In the genomic region with DNA sequence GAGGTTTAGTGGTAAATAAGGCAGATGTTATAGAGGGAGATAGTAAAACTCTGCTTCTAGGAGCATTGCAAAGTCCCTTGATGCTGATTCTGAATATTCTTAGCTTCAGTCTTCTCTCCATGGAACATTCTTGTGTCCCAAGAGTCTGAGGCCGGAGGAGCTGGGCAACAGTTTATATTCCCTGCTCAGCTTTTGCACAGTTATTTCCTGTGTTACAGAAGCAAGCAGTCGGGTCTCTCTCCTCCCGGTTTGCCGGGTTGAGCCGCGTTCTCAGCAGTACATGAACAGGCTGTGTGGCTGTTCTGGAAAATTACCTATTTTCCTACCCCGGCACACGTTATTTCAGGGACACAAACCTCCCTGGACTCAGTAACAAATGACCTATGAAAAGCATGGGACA, we compare ENCODE assay signal across 16 mouse cellular contexts. TPM values are rescaled to one million over a fixed set of nuclear protein-coding genes. Genes with fewer than 3 reads are reported as not detected.
DNase-seq lines count a peak whose midpoint lies in the region; ATAC-seq lines count a peak whose summit lies in the region.
"Had no signal": no experiment of that assay in that cellular context is flagged by ENCODE, and none has a peak within 500 bp of the region (broad histone marks: within the 10 kb centered on the region; RNA-seq: fewer than 3 reads in every experiment).

No protein-coding gene starts in this region.

- H3K9me3 ChIP-seq in heart, embryonic 14.5 days (ENCODE audit: control insufficient read depth, low read length) = no peaks in the 10 kb centered on the region
- H3K9me3 ChIP-seq in limb, embryonic 12.5 days = no peaks in the 10 kb centered on the region
- H3K9me3 ChIP-seq in limb, embryonic 10.5 days (replicated peaks) = no peaks in the 10 kb centered on the region
- H3K9me3 ChIP-seq in forebrain, embryonic 12.5 days = no peaks in the 10 kb centered on the region
- H3K9me3 ChIP-seq: forebrain, embryonic 13.5 days; midbrain, embryonic 12.5 days; neural tube, embryonic 12.5 days had no signal

- H3K4me2 ChIP-seq in heart, embryonic 14.5 days (ENCODE audit: low read length) = peak overlapping the region; percentile 16; the same call in 1 of the 2 replicates
- H3K4me2 ChIP-seq in limb, embryonic 12.5 days = peak overlapping the region; percentile 40; the same call in 1 of the 2 replicates
- H3K4me2 ChIP-seq in forebrain, embryonic 12.5 days = no peak overlapping the region
- H3K4me2 ChIP-seq: forebrain, embryonic 13.5 days; liver, embryonic 11.5 days; midbrain, embryonic 12.5 days; neural tube, embryonic 12.5 days had no signal

- peak overlapping the region in 1 of 2 experiments; percentile 44; a peak in 2 of 4 replicates for H3K27ac ChIP-seq in heart, embryonic 14.5 days (replicated peaks in 1 of 2; ENCODE audit: control insufficient read depth in 1 of 2, insufficient read depth in 1 of 2, low read depth in 2 of 2, low read length in 2 of 2)
- H3K27ac ChIP-seq in limb, embryonic 12.5 days = no peak overlapping the region
- H3K27ac ChIP-seq in limb, embryonic 10.5 days = no peak overlapping the region
- no peak overlapping the region for H3K27ac ChIP-seq in forebrain, embryonic 12.5 days
- H3K27ac ChIP-seq: forebrain, embryonic 13.5 days; midbrain, embryonic 12.5 days; neural tube, embryonic 12.5 days had no signal

- H3K4me1 ChIP-seq in heart, embryonic 14.5 days (ENCODE audit: control insufficient read depth in 2 of 2, insufficient read depth in 2 of 2, low read length in 2 of 2) = peaks cover 5 to 10% of the 10 kb centered on the region in 2 experiments; a peak in 2 of 4 replicates
- H3K4me1 ChIP-seq in limb, embryonic 12.5 days (replicated peaks) = peaks cover 12% of the 10 kb centered on the region
- H3K4me1 ChIP-seq in limb, embryonic 10.5 days = peaks cover 23% of the 10 kb centered on the region
- H3K4me1 ChIP-seq in forebrain, embryonic 12.5 days = no peaks in the 10 kb centered on the region
- H3K4me1 ChIP-seq: forebrain, embryonic 13.5 days; midbrain, embryonic 12.5 days had no signal

- H3K27me3 ChIP-seq in heart, embryonic 14.5 days (ENCODE audit: control insufficient read depth, insufficient read depth, low read length) = no peaks in the 10 kb centered on the region
- no peaks in the 10 kb centered on the region for H3K27me3 ChIP-seq in limb, embryonic 12.5 days
- no peaks in the 10 kb centered on the region for H3K27me3 ChIP-seq in limb, embryonic 10.5 days (ENCODE audit: low read depth, poor library complexity, severe bottlenecking)
- H3K27me3 ChIP-seq in forebrain, embryonic 12.5 days = no peaks in the 10 kb centered on the region
- H3K27me3 ChIP-seq: forebrain, embryonic 13.5 days; midbrain, embryonic 12.5 days; neural tube, embryonic 12.5 days had no signal

- 58% methylated on average over 8 of the region's 8 CpGs for WGBS in heart, embryonic 14.5 days
- WGBS in limb, embryonic 12.5 days = 50% methylated on average over 8 of the region's 8 CpGs
- WGBS in limb, embryonic 10.5 days = 82% methylated on average over 8 of the region's 8 CpGs
- WGBS in forebrain, embryonic 12.5 days = 84% methylated on average over 8 of the region's 8 CpGs

- DNase-seq in heart, adult 8-10 months (ENCODE audit: low spot score) = no peak
- DNase-seq in limb, embryonic 10.5 days (ENCODE audit: low spot score) = no peak
- DNase-seq in lung, postnatal 14 days = peak; percentile 7
- no peak for DNase-seq in gastrocnemius, postnatal 36 days
- DNase-seq: cerebellum, adult 9-10 months; gastrocnemius, postnatal 10 days; thymus, postnatal 36 days had no signal

- H3K36me3 ChIP-seq in heart, embryonic 14.5 days (ENCODE audit: control insufficient read depth, insufficient read depth, low read length) = no peaks in the 10 kb centered on the region
- no peaks in the 10 kb centered on the region for H3K36me3 ChIP-seq in limb, embryonic 12.5 days
- no peaks in the 10 kb centered on the region for H3K36me3 ChIP-seq in limb, embryonic 10.5 days
- no peaks in the 10 kb centered on the region for H3K36me3 ChIP-seq in forebrain, embryonic 12.5 days (replicated peaks)
- H3K36me3 ChIP-seq: midbrain, embryonic 12.5 days; neural tube, embryonic 12.5 days had no signal

- no peak for ATAC-seq in heart, embryonic 14.5 days (ENCODE audit: insufficient number of reproducible peaks, insufficient read depth, low FRiP score, low read depth)
- no peak for ATAC-seq in limb, embryonic 12.5 days (ENCODE audit: insufficient number of reproducible peaks, insufficient read depth, low FRiP score, low TSS enrichment, low read depth)
- ATAC-seq in granulocyte monocyte progenitor cell, adult 5-6 weeks (replicated peaks; ENCODE audit: poor library complexity, severe bottlenecking) = peak; percentile 51
- ATAC-seq in forebrain, embryonic 12.5 days (ENCODE audit: low FRiP score) = no peak
- ATAC-seq: forebrain, embryonic 13.5 days; inflammation-experienced regulatory T-cells, adult 6 months had no signal

- no peak overlapping the region for H3K4me3 ChIP-seq in heart, embryonic 14.5 days (ENCODE audit: control insufficient read depth in 1 of 2, insufficient read depth in 1 of 2, low read depth in 1 of 2, low read length in 2 of 2)
- H3K4me3 ChIP-seq in limb, embryonic 12.5 days (replicated peaks) = no peak overlapping the region
- H3K4me3 ChIP-seq in limb, embryonic 10.5 days = no peak overlapping the region
- H3K4me3 ChIP-seq in forebrain, embryonic 12.5 days (replicated peaks) = no peak overlapping the region
- H3K4me3 ChIP-seq: forebrain, embryonic 13.5 days; midbrain, embryonic 12.5 days; neural tube, embryonic 12.5 days had no signal

- no peak overlapping the region for H3K9ac ChIP-seq in heart, embryonic 14.5 days (ENCODE audit: low read length)
- no peak overlapping the region for H3K9ac ChIP-seq in limb, embryonic 12.5 days (replicated peaks)
- H3K9ac ChIP-seq in forebrain, embryonic 12.5 days = no peak overlapping the region
- H3K9ac ChIP-seq: forebrain, embryonic 13.5 days; midbrain, embryonic 12.5 days; neural tube, embryonic 12.5 days had no signal

- intact Hi-C loops in gastrocnemius, postnatal 36 days (cut with DNase I) = no loop called here

RNA-seq across cellular contexts. Expression of gene Pde4d, which starts 48.0 kb away (rescaled TPM):
- polyA plus RNA-seq in heart, embryonic 14.5 days (2014; fragmentation: Nextera tagmentation; extraction: Ambion mirVana) = 29.2 and 29.9 TPM in 2 replicates
- total RNA-seq in heart, adult 8-10 months (2022) = 10 to 100 TPM; 35.5 to 45.7 (median 42.5) TPM
- polyA plus RNA-seq in limb, embryonic 12.5 days (2016; fragmentation: Nextera tagmentation; extraction: Ambion mirVana) = 21.8 and 23.7 TPM in 2 replicates
- polyA plus RNA-seq in limb, embryonic 10.5 days (2016; fragmentation: Nextera tagmentation; extraction: Ambion mirVana) = 22.7 and 24.3 TPM in 2 replicates
- 49.8 and 63.2 TPM in 2 replicates for total RNA-seq in granulocyte monocyte progenitor cell, adult 5-6 weeks (2014; fragmentation: Nextera tagmentation)
- total RNA-seq in granulocyte monocyte progenitor cell, adult 5-6 weeks (2017) = 33.5 and 38.3 TPM in 2 replicates
- polyA plus RNA-seq in forebrain, embryonic 12.5 days (2016; fragmentation: Nextera tagmentation; extraction: Ambion mirVana) = 12.2 and 15.0 TPM in 2 replicates
- total RNA-seq in gastrocnemius, postnatal 36 days (2021) = 100 to 1,000 TPM; 190 to 235 TPM
